Mouse (Mus musculus) MEL (cell line): ENCODE measurements around the gene P2ry6. TPM values are rescaled to one million over a fixed set of nuclear protein-coding genes. Genes with fewer than 3 reads are reported as not detected.

Experiments used
- ZKSCAN1 ChIP-seq: IDR thresholded peaks from 2 replicates; pipeline ENCODE4 v1.6.1; 2012; ENCODE audit warnings: low read depth, mild to moderate bottlenecking, inconsistent platforms, low read length, improper control_type of control experiment, moderate library complexity
- polyA plus RNA-seq, 2 experiments: library from polyadenylated mRNA; stranded (reverse) in 1 of 2; unstranded in 1 of 2; fragments of >175 nt in 1 of 2; fragments of >200 nt in 1 of 2; gene quantifications; 2 replicates each; pipeline versions ENCODE4 v1.2.1 to v1.2.4; 2012; ENCODE audit warnings: low replicate concordance in 2 of 2, low read depth in 1 of 2; ENCODE audit not compliant: insufficient read length in 2 of 2, insufficient read depth in 1 of 2, missing spikeins in 1 of 2
- total RNA-seq: library from RNA; depleted of rRNA; stranded (reverse); fragments of 300-350 nt; gene quantifications from 2 replicates; pipeline ENCODE4 v1.2.3, GENCODE M21; 2012; rRNA removed

The P2ry6 gene
- total and polyA plus RNA-seq, 3 experiments = not detected

DNA sequence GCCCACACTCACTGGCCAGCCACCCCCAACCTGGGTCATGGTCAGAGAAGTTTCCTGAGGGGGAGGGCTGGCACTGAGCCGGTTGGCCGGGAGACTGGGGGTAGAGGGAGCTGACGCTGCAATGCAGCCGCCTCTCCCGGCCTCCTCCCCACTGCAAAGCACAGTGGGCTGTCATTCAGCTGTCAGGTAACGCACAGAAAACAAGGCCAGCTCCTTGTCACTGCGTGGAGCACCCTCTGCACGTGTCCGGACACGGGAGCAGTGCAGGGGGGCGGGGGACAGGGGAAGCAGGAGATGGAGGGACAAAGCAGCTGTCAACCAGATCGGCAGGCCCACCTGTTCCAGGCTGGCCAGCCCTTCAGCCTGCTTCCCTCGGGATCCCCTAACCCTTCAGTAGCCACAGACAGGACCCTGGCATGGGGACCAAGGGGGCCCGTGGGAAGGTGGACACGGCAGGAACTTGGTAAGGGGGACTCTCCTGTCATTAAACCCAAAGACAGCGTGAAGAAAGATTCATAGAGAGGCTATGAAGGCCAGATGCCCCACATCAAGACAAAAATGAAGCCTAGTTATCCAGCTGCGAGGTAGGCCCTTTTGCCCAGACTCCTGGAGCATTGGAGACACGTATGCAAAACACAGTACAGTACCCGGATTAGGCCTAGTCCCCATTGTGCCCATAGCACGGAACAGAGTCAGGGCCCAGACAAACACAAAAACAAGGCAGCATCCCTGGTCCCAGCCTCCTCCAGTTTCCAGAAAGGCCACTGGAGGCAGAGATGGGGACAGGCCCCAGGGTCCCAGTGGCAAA is 81.0 kb downstream of the P2ry6 start (continued):
- TF ChIP-seq ZKSCAN1 = no peak

Other genes with a start within 250 kb of the P2ry6 start
- 26.0 and 37.1 TPM in 2 replicates for gene Relt, start 111.2 kb downstream of the P2ry6 start, total RNA-seq
- 10 to 100 TPM in 1 of 2 experiments, not detected in 1; 29.6 TPM for gene Relt, start 111.2 kb downstream of the P2ry6 start, polyA plus RNA-seq
- under 0.01 TPM in 1 of 2 replicates, not detected in the other for gene Arhgef17, start 42.5 kb downstream of the P2ry6 start, total RNA-seq
- not detected for gene Arhgef17, start 42.5 kb downstream of the P2ry6 start, polyA plus RNA-seq
- gene P2ry2, start 38.2 kb upstream of the P2ry6 start, total RNA-seq = 0.10 and 0.23 TPM in 2 replicates
- under 1 TPM in 1 of 2 experiments, not detected in 1; 0.86 TPM for gene P2ry2, start 38.2 kb upstream of the P2ry6 start, polyA plus RNA-seq
- gene Fchsd2, start 118.2 kb upstream of the P2ry6 start, total RNA-seq = 3.8 and 3.9 TPM in 2 replicates
- 1 to 10 TPM in 1 of 2 experiments, not detected in 1; 6.3 TPM for gene Fchsd2, start 118.2 kb upstream of the P2ry6 start, polyA plus RNA-seq